ENCODE assay signal across 19 mouse cellular contexts in genomic region chr15:101328876-101329563, GRCm38 (mm10). TPM values are rescaled to one million over a fixed set of nuclear protein-coding genes. Genes with fewer than 3 reads are reported as not detected.
DNase-seq lines count a peak whose midpoint lies in the region; ATAC-seq and TF ChIP-seq lines count a peak whose summit lies in the region.
"Had no signal": no experiment of that assay in that cellular context is flagged by ENCODE, and none has a peak within 500 bp of the region (broad histone marks: within the 10 kb centered on the region; RNA-seq: fewer than 3 reads in every experiment).

No protein-coding gene starts in this region.

- H3K9ac ChIP-seq in heart, postnatal 0 days (replicated peaks; ENCODE audit: low read depth, low read length), result no peak overlapping the region
- H3K9ac ChIP-seq in neural tube, embryonic 11.5 days (ENCODE audit: low read length), result peak overlapping the region; percentile 1; the same call in 1 of the 2 replicates
- no peak overlapping the region for H3K9ac ChIP-seq in stomach, postnatal 0 days (ENCODE audit: low read length)
- H3K9ac ChIP-seq: hindbrain, embryonic 12.5 days; liver, embryonic 14.5 days; midbrain, embryonic 12.5 days had no signal

- no peak overlapping the region for H3K27ac ChIP-seq in heart, postnatal 0 days (ENCODE audit: low read depth)
- H3K27ac ChIP-seq in neural tube, embryonic 11.5 days (ENCODE audit: low read depth, low read length), result no peak overlapping the region
- H3K27ac ChIP-seq in embryonic facial prominence, embryonic 10.5 days (replicated peaks), result peak overlapping the region; percentile 40
- H3K27ac ChIP-seq in stomach, postnatal 0 days (replicated peaks), result peak overlapping the region; percentile 63
- H3K27ac ChIP-seq: hindbrain, embryonic 12.5 days; liver, embryonic 14.5 days; midbrain, embryonic 12.5 days had no signal

- no peak for TF ChIP-seq EP300 in heart, postnatal 0 days (IDR thresholded peaks at IDR 0.05; ENCODE audit: low read depth)
- TF ChIP-seq EP300 in stomach, postnatal 0 days (optimal IDR thresholded peaks at IDR 0.05), result no peak

- no peak overlapping the region for H3K4me3 ChIP-seq in heart, postnatal 0 days (ENCODE audit: low read depth, low read length)
- H3K4me3 ChIP-seq in neural tube, embryonic 11.5 days (ENCODE audit: low read depth, low read length), result no peak overlapping the region
- no peak overlapping the region for H3K4me3 ChIP-seq in embryonic facial prominence, embryonic 10.5 days
- H3K4me3 ChIP-seq in stomach, postnatal 0 days (ENCODE audit: low read depth, low read length), result no peak overlapping the region
- H3K4me3 ChIP-seq: hindbrain, embryonic 12.5 days; midbrain, embryonic 12.5 days had no signal

- no peaks in the 10 kb centered on the region for H3K27me3 ChIP-seq in heart, postnatal 0 days (ENCODE audit: control insufficient read depth, insufficient read depth, low read length)
- H3K27me3 ChIP-seq in neural tube, embryonic 11.5 days (ENCODE audit: control insufficient read depth, insufficient read depth, low read length), result no peaks in the 10 kb centered on the region
- H3K27me3 ChIP-seq in embryonic facial prominence, embryonic 10.5 days (replicated peaks; ENCODE audit: low read depth, poor library complexity, severe bottlenecking), result no peaks in the 10 kb centered on the region; the same call in 1 of the 2 replicates
- no peaks in the 10 kb centered on the region for H3K27me3 ChIP-seq in stomach, postnatal 0 days (ENCODE audit: control insufficient read depth, insufficient read depth, low read length)
- H3K27me3 ChIP-seq: midbrain, embryonic 12.5 days had no signal

- ATAC-seq in heart, postnatal 0 days (ENCODE audit: insufficient read depth, low read depth), result peak; percentile 22; the same call in 1 of the 2 replicates
- ATAC-seq in neural tube, embryonic 11.5 days (ENCODE audit: insufficient read depth, low FRiP score, low TSS enrichment), result no peak
- ATAC-seq in stomach, postnatal 0 days (ENCODE audit: low FRiP score, low TSS enrichment), result no peak
- ATAC-seq: activated CD4-positive, CD25-positive, alpha-beta regulatory T cell, adult 4 months had no signal

- WGBS in heart, postnatal 0 days, result 66% methylated on average over 3 of the region's 3 CpGs
- WGBS in neural tube, embryonic 11.5 days, result 68% methylated on average over 3 of the region's 3 CpGs
- 66% methylated on average over 3 of the region's 3 CpGs for WGBS in embryonic facial prominence, embryonic 10.5 days
- WGBS in stomach, postnatal 0 days, result 55% methylated on average over 3 of the region's 3 CpGs

- no peak for TF ChIP-seq CTCF in heart, postnatal 0 days (IDR thresholded peaks at IDR 0.05; ENCODE audit: low read depth)
- TF ChIP-seq CTCF in stomach, postnatal 0 days (IDR thresholded peaks at IDR 0.05; ENCODE audit: low read depth), result no peak

- no peaks in the 10 kb centered on the region for H3K36me3 ChIP-seq in heart, postnatal 0 days (replicated peaks; ENCODE audit: control insufficient read depth, insufficient read depth, low read length)
- no peaks in the 10 kb centered on the region for H3K36me3 ChIP-seq in neural tube, embryonic 11.5 days (ENCODE audit: control insufficient read depth, insufficient read depth, low read length)
- no peaks in the 10 kb centered on the region for H3K36me3 ChIP-seq in embryonic facial prominence, embryonic 10.5 days (replicated peaks)
- no peaks in the 10 kb centered on the region for H3K36me3 ChIP-seq in stomach, postnatal 0 days (ENCODE audit: control insufficient read depth, insufficient read depth, low read length)
- H3K36me3 ChIP-seq: hindbrain, embryonic 12.5 days; midbrain, embryonic 12.5 days had no signal

- H3K4me2 ChIP-seq in heart, postnatal 0 days (ENCODE audit: low read depth, low read length), result no peak overlapping the region
- H3K4me2 ChIP-seq in neural tube, embryonic 11.5 days (ENCODE audit: low read depth), result no peak overlapping the region
- no peak overlapping the region for H3K4me2 ChIP-seq in stomach, postnatal 0 days (replicated peaks; ENCODE audit: low read depth)
- H3K4me2 ChIP-seq: hindbrain, embryonic 12.5 days; midbrain, embryonic 12.5 days had no signal

- no peak for DNase-seq in heart, postnatal 0 days (ENCODE audit: low spot score)
- no peak for DNase-seq in heart, adult 18-20 months
- DNase-seq in neural tube, embryonic 11.5 days (ENCODE audit: low spot score), result no peak
- DNase-seq in neural tube, embryonic 10.5 days (ENCODE audit: extremely low spot score, low spot score), result no peak
- DNase-seq in embryonic facial prominence, embryonic 10.5 days (ENCODE audit: low spot score), result no peak
- DNase-seq in stomach, postnatal 0 days (ENCODE audit: low spot score), result no peak
- no peak for DNase-seq in spleen, adult 12 weeks (ENCODE audit: low spot score)
- no peak for DNase-seq in gastrocnemius, adult 18-20 months (ENCODE audit: low spot score)
- DNase-seq: cerebellum, postnatal 25 days; kidney, postnatal 14 days; lung, postnatal 14 days; thymus, postnatal 36 days had no signal

- no peaks in the 10 kb centered on the region for H3K9me3 ChIP-seq in heart, postnatal 0 days (replicated peaks; ENCODE audit: control insufficient read depth, low read length)
- no peaks in the 10 kb centered on the region for H3K9me3 ChIP-seq in neural tube, embryonic 11.5 days (ENCODE audit: control insufficient read depth, low read length)
- H3K9me3 ChIP-seq in embryonic facial prominence, embryonic 10.5 days, result no peaks in the 10 kb centered on the region
- H3K9me3 ChIP-seq in stomach, postnatal 0 days (ENCODE audit: control insufficient read depth, low read length), result no peaks in the 10 kb centered on the region
- H3K9me3 ChIP-seq: hindbrain, embryonic 12.5 days; midbrain, embryonic 12.5 days had no signal

- H3K4me1 ChIP-seq in heart, postnatal 0 days (ENCODE audit: control insufficient read depth, insufficient read depth), result no peaks in the 10 kb centered on the region
- H3K4me1 ChIP-seq in neural tube, embryonic 11.5 days (ENCODE audit: control insufficient read depth, insufficient read depth, low read length), result no peaks in the 10 kb centered on the region
- peaks cover 30% of the 10 kb centered on the region for H3K4me1 ChIP-seq in embryonic facial prominence, embryonic 10.5 days
- peaks cover 3% of the 10 kb centered on the region; the same call in 1 of the 2 replicates for H3K4me1 ChIP-seq in stomach, postnatal 0 days (replicated peaks; ENCODE audit: control insufficient read depth, insufficient read depth)
- H3K4me1 ChIP-seq: midbrain, embryonic 12.5 days had no signal

RNA-seq across cellular contexts. Expression of gene 6030408B16Rik, which starts 36.0 kb away (rescaled TPM):
- 6.5 and 8.4 TPM in 2 replicates for total RNA-seq in heart, postnatal 0 days (2014; rRNA removed; ENCODE audit: low replicate concordance)
- polyA plus RNA-seq in heart, postnatal 0 days (2015; fragmentation: Nextera tagmentation; extraction: Ambion mirVana), result 6.4 and 8.1 TPM in 2 replicates
- total RNA-seq in heart, adult 18-20 months (2021), result 1 to 10 TPM in 1 of 2 experiments, under 1 TPM in 1; 0.69 to 1.1 TPM
- 0.33 and 0.42 TPM in 2 replicates for polyA plus RNA-seq in neural tube, embryonic 11.5 days (2014; fragmentation: Nextera tagmentation; extraction: Ambion mirVana)
- 0.59 and 0.71 TPM in 2 replicates for polyA plus RNA-seq in embryonic facial prominence, embryonic 10.5 days (2016; fragmentation: Nextera tagmentation; extraction: Ambion mirVana)
- 2.4 TPM in 2 replicates for polyA plus RNA-seq in stomach, postnatal 0 days (2015; fragmentation: Nextera tagmentation; extraction: Ambion mirVana)
- total RNA-seq in gastrocnemius, adult 18-20 months (2021), result under 1 TPM; 0.26 to 0.27 TPM
- total RNA-seq: layer of hippocampus, postnatal 10 days; left cerebral cortex, postnatal 25 days had no signal

RNA-seq across cellular contexts. Expression of gene Krt80, which starts 40.9 kb away (rescaled TPM):
- total RNA-seq in heart, postnatal 0 days (2014; rRNA removed; ENCODE audit: low replicate concordance), result 5.9 and 12.0 TPM in 2 replicates
- 1.8 and 2.2 TPM in 2 replicates for polyA plus RNA-seq in heart, postnatal 0 days (2015; fragmentation: Nextera tagmentation; extraction: Ambion mirVana)
- total RNA-seq in heart, adult 18-20 months (2021), result 1 to 10 TPM; 2.0 to 3.2 TPM
- not detected in 2 replicates for polyA plus RNA-seq in neural tube, embryonic 11.5 days (2014; fragmentation: Nextera tagmentation; extraction: Ambion mirVana)
- 0.04 and 0.16 TPM in 2 replicates for polyA plus RNA-seq in embryonic facial prominence, embryonic 10.5 days (2016; fragmentation: Nextera tagmentation; extraction: Ambion mirVana)
- polyA plus RNA-seq in stomach, postnatal 0 days (2015; fragmentation: Nextera tagmentation; extraction: Ambion mirVana), result 63.0 and 75.8 TPM in 2 replicates
- 1 to 10 TPM; 1.4 to 3.8 TPM for total RNA-seq in gastrocnemius, adult 18-20 months (2021)
- total RNA-seq: MEL had no signal
- polyA plus RNA-seq: activated CD4-positive, CD25-positive, alpha-beta regulatory T cell, adult 4 months had no signal

RNA-seq across cellular contexts. Expression of gene Atg101, which starts 44.9 kb away (rescaled TPM):
- total RNA-seq in heart, postnatal 0 days (2014; rRNA removed; ENCODE audit: low replicate concordance), result 43.7 and 61.6 TPM in 2 replicates
- polyA plus RNA-seq in heart, postnatal 0 days (2015; fragmentation: Nextera tagmentation; extraction: Ambion mirVana), result 48.6 and 53.4 TPM in 2 replicates
- total RNA-seq in heart, adult 18-20 months (2021), result 10 to 100 TPM; 20.0 to 21.3 TPM
- polyA plus RNA-seq in neural tube, embryonic 11.5 days (2014; fragmentation: Nextera tagmentation; extraction: Ambion mirVana), result 69.5 and 74.4 TPM in 2 replicates
- polyA plus RNA-seq in embryonic facial prominence, embryonic 10.5 days (2016; fragmentation: Nextera tagmentation; extraction: Ambion mirVana), result 86.5 and 91.5 TPM in 2 replicates
- polyA plus RNA-seq in stomach, postnatal 0 days (2015; fragmentation: Nextera tagmentation; extraction: Ambion mirVana), result 49.3 and 50.4 TPM in 2 replicates
- total RNA-seq in gastrocnemius, adult 18-20 months (2021), result 10 to 100 TPM; 25.0 to 31.3 TPM

Comparison
In these comparisons a context has a peak if more than half of its experiments do, and no peak if none do; other contexts are left out.
1. H3K27ac ChIP-seq: peak in embryonic facial prominence, embryonic 10.5 days (single experiment) and stomach, postnatal 0 days (single experiment); none in heart, postnatal 0 days (single experiment) and neural tube, embryonic 11.5 days (single experiment).
2. RNA of gene Krt80, which starts 40.9 kb away (polyA plus RNA-seq): 63.0 to 75.8 TPM in stomach, postnatal 0 days; 1.8 to 2.2 TPM in heart, postnatal 0 days, 0.04 to 0.16 TPM in embryonic facial prominence, embryonic 10.5 days and not detected in neural tube, embryonic 11.5 days; every median in the first group is over 10 times any median in the second.